Mouse (Mus musculus): ENCODE results near the gene Nck2.

The Nck2 gene

DNA sequence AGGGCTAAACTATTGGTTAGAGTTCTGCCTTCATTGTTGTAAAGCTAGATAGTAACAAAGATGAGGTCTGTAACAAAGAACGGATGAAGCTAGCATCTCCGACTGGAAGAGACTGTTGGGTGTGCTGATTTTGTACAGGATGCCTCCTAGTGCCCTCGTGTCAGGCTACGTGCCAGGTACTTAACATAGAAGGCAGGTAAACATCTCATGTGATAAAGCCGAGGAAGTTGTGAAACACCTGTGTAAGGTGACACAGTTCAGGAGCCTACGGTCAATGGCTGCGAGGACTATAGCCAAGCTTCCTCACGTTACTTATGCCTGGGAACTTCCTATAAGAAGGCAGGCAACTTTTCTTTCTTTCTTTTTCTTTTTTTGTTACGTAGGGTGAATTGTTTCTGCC lies at the start of gene Nck2:
Nck2 (plus strand) TSS at position 49 of the 400 bp plus-strand sequence.
- DNase-seq (ENCODE audit: low read depth): no peak

- no peak for DNase-seq (ENCODE audit: low read depth)
These were observed 49.3 kb upstream of the Nck2 start for GRCm38 (mm10) chr1:43395040-43395439.

DNA sequence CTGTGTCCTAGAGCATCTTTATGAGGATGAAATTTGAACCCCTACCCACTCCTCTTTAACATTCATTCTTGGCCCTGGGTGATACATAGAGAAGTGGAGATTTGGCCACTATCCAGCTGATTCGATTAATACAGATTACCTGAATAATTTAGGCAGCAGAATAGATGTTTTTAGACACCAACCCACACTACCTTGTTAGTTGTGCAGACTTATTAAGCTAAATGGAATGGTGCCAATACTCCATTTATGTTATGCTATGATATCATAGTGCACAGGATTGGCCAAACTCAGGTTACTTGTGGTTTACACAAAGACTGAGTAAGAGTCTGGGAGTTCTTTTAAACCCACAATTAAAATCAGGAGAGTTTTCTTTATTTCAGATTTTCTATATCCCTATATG lies 48.6 kb upstream of the Nck2 start:
- no peak for DNase-seq (ENCODE audit: low read depth)

- DNase-seq (ENCODE audit: low read depth): no peak
These were observed 47.9 kb upstream of the Nck2 start for GRCm38 (mm10) chr1:43396522-43396921.

DNA sequence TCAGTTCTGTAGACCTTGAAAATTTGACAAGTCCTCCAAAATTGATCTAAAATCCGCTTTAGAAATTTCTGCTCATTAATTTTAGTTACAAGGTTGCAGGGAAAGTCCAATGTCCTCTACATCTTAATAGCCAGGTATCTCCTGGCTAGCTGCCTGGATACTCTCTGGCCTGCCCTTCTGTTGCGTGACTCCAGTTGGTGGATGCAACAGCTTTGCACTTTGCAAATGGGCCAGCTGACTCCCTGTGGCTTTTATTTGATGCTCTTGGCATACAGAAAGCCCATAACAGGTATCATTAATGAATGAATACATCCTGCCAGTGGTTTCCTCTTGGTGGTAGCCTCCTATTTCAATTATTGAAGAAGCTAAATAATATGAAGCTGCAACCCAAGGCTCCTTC lies 47.3 kb upstream of the Nck2 start:
- DNase-seq (ENCODE audit: low read depth): no peak

DNA sequence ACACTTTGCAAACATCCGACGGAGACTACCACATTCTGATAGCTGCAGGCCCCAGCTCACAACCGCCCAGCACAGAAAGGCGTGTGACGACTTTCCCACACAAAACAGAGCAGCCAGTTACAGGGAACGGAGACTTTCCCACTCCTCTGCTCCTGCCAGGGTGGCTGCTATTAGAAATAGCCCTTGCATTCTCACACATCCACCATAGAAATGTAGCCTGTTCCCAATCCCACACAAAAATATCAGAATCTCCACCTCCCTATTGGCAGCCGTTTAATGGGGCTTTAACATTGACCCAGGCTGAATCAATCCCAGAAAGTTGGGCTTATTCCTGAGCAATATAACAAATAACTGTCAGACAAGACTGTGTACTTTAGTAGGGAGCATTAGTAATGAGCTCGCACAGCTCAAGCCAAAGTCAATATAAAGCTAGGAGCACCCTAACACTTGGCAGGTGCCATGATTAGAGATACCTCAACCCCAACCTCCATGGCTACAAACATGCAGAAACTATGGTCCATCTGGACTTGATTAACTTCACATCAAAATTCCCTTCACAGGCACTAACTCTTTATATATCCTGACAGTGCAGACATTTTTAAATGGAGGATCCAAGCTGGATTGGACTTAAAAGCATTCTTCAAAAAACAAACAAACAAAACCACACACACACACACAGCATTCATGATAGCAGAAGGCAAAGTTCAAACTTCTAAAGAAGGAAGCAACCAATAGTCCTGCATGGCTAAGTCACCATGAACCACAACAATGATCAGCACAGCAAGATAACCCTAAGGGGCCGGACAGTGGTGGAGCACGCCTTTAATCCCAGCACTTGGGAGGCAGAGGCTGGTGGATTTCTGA lies 45.4 kb upstream of the Nck2 start:
- DNase-seq (ENCODE audit: low read depth): no peak

- no peak for DNase-seq (ENCODE audit: low read depth)
These were observed 44.7 kb upstream of the Nck2 start for GRCm38 (mm10) chr1:43399602-43400216.

- DNase-seq (ENCODE audit: low read depth): no peak
These were observed 43.7 kb upstream of the Nck2 start for GRCm38 (mm10) chr1:43400655-43401054.

DNA sequence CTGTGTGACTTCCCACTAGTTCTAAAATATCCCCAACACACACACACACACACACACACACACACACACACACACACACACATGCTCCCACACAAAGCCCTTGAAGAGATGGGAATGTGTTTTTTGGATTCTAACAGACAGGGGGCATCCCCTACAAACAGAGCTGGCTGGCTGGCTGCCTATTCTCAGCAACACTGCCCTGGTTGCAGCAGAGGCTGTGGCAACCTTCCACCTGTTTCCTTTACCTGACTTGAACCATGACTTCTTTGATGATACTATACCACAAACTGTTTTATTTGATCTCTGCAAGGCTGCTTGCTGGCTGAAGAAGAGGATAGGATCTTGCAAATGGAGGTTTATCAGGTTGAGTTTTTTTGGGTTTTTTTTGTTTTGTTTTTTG lies 41.0 kb upstream of the Nck2 start:
- DNase-seq (ENCODE audit: low read depth): no peak

- no peak for DNase-seq (ENCODE audit: low read depth)
These were observed 39.4 kb upstream of the Nck2 start for GRCm38 (mm10) chr1:43404693-43405678.

DNA sequence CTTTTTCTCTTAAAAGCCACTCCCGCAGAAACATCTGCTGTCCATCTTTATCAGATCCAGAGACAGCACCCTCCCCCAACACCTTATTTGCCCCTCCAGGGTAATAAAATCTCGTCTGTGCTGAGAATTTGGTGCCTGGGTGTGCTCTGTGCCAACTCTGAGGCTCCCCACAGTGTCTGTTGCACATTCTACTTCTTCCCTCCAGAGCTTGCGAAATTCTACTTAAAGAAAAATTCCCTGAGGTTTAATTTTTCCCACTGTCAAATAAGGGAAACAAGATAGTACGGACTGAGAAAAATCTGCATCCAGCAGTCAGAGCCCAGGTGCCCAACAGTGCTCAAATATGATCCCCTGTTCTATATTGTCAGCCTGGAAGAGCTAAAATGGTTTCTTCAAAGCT lies 35.4 kb upstream of the Nck2 start:
- DNase-seq (ENCODE audit: low read depth): no peak

GRCm38 (mm10) chr1:43412825-43413224 lies 31.6 kb upstream of the Nck2 start:
- DNase-seq (ENCODE audit: low read depth): peak; percentile 53

- DNase-seq (ENCODE audit: low read depth): no peak
These were observed 31.1 kb upstream of the Nck2 start for GRCm38 (mm10) chr1:43413298-43413697.

DNA sequence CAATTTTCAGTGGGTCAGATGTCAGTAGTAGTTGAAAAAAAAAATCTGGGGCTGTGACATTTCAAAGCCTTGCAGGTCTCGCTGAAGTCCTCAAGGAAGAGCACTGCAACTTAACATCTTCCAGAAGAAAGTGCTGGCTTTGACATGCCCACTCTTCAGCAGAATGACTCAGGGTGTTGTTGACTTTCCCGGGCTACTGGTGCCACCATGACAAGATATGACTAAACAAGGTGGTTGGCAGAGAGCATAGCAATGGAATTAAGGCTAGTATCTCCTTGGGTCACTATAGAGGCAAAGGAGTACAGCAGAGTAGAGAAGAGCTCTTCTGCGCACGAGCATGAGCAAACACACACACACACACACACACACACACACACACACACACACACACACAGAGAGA lies 30.6 kb upstream of the Nck2 start:
- DNase-seq (ENCODE audit: low read depth): no peak

- DNase-seq (ENCODE audit: low read depth): peak; percentile 82
These were observed 30.2 kb upstream of the Nck2 start for GRCm38 (mm10) chr1:43414228-43414627.

DNA sequence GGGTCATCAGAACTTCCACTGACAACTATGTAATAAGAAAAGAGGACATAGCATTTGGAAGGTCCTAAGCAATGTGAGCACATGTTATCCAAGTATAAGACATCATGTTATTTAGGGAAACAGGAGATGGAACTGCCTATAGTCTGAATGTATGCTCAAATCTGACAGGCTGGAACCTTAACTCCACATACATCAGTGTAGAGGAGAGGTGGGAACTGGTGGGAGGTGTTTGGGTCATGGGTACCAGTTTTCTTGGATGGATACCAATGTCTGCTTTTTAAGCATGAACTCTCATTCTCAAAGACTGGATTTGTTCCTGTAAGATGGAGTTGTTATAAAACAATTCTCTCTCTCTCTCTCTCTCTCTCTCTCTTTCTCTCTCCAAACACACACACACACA lies 29.4 kb upstream of the Nck2 start:
- no peak for DNase-seq (ENCODE audit: low read depth)

DNA sequence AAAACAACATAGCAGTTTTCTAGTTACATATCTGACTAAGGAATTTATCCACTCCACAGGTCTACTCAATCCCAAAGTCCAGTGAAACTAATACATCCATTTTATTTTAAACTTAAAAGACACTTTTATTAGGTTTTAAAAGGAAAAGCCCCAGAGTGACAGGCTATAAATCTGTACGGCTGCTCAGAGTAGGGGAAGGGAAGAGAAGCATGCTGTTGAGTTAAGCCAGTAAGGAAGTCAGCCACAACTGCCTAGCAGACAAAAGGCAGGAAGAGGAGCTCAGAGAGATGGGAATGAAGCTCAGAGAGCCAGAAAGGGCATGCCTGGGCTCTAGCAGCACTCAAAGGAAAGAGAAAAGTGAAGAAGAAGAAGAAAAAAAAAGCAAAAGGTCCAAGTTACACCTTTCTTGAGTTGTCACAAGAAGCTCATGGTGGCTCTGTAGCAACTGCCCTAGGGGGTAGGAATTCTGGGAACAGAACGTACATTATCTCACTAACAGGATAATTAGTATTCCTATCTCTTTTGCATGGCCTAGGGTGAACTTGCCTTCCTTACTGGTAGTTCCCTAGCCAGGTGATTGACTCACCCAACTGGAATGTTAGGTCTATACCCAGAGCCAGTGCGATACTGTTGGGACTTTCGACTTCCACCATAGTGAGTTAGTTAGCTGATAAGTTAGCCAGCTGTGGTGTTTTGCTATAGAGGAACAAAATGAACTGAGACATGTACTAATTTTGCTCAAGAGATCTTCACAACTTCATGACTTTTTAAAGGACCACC lies 21.2 kb upstream of the Nck2 start:
- no peak for DNase-seq (ENCODE audit: low read depth)

DNA sequence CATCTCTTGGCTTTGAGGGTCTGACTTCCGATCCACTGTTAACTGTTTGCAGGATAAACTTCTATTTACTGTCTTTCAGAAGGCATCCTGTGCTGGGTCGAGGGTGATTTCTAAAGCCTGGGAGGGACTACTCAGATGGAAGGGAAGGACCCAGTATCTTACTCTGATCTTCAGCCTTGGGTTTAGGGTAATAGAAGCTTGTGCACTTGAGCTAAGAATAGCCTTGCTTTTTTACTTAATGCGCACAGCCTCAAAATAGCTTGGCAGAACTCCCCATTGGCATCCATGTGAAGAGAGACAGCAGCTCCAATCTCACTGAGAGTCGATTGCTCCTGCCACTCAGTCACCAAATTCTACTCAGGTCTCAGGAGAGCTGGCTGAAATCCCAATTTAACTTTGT lies 17.9 kb upstream of the Nck2 start:
- DNase-seq (ENCODE audit: low read depth): no peak

DNA sequence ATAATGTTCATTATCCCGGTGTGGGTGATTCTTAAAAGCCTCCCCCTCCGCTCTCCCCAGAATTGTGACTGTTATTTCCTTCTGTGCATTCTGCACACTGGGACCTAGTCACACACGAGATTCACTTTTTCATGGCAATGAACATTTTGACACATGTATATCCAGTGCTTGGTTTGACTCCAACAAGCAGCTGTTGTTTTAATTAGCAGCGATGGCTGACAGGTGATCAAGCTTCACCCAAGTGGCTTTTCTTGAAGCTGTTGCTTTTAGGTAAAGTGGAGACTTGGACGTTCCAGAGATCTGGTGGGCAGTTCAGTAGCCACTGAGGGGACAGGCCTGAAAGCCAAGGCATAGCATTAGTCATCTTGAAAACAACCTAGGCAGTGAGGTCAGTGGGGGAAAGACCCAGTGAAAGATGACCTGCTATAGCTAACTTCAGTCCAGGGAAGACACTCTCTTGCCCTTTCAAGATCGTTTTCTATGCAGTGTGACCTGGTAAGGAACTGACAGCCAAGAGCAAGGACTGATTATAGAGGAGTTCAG lies 17.3 kb upstream of the Nck2 start:
- DNase-seq (ENCODE audit: low read depth): no peak

DNA sequence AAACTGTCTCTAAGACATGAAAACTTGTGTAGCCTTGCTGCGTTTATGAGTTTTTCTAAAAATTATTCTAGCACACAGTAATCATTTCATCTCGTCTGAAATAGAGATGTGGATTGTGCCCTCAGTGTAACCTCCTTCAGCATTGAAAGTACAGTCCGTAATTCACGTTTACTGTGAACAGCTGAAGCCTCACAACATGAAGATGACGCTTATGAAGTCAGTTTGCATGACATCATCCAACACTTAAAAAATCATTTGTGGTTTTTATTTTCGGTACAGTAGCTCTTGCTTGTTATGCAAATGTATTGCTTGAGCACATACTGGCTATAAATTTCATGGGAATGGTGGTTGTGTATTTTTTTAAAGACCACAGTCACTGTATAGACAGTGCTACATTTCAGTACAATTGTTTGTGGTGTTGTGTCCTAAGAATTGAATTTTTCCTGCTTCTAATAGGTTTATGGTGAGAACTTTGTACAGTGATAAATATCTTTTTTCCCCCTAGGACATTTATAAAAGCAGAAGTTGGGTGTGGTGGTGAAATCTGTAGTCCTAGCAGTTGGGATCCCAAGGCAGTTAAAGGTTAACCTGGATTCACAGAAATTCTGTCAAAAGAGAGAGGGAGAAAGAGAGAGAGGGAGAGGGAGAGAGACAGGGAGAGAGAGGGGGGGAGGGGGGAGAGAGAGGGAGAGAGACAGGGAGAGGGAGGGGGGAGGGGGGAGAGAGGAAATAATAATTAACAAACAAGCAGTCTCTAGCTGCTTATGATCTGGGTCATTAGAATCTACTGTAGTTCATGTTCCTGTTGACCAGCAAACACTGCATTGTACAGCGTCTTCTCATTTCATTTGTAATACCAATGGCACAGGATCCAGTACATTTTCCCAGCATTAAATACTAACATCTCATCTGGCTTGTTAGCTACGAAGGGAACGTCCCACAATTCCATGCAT lies 14.2 kb upstream of the Nck2 start:
- DNase-seq (ENCODE audit: low read depth): no peak

Data from c-Kit-positive CD71-positive TER-119-negative erythroid progenitor cells, embryonic 14.5 days (primary cell).